Mouse (Mus musculus) erythroblast, embryonic 14.5 days (primary cell): ENCODE data around the gene Suclg1.

ENCODE experiments used
- GATA1 ChIP-seq: IDR thresholded peaks from 2 replicates; pipeline ENCODE4 v1.6.1; 2012; ENCODE audit warnings: low read length, inconsistent platforms, mixed read lengths
- TAL1 ChIP-seq: IDR thresholded peaks from 3 replicates; pipeline ENCODE4 v1.6.1; 2012; ENCODE audit warnings: low read length, inconsistent platforms, mixed read lengths

- TF ChIP-seq TAL1: no peak
- no peak for TF ChIP-seq GATA1
These were observed 4.2 kb downstream of the Suclg1 start for GRCm38 (mm10) chr6:73252396-73252795.
